Mouse (Mus musculus): ENCODE measurements at regions not wholly inside any gene's neighbourhood (a gene's known extent, or its start where the extent isn't known, plus 50 kb on each side); places are given as distances from the start of the nearest gene placed in this dataset.
A peak's percentile ranks its signal among the peaks of the same experiment; 100 is the strongest.

DNA sequence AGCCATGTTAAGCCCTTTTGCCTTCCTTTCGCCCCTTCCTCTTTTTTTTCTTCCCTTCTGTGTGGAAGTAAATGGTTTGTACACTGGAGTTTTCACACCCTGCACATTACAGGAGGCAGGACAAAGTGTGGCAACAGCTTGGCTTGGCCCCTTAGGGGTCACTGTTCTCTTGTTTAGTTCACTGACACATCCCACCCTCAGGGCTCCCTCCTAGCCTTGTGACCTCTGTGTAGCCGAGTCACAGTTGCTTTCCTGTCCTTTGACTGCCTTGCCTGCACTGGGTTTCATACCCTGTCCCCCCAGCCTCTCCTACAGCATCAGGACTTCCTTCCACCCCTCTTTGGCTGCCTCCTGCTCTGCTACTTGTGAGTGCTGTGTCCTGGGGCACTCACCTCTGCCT, 835.6 kb upstream of the Car8 start:
- Histone ChIP-seq H3K4me1 (0 out of 2 replicates have a peak, but pooled peaks cover 7% of the 10 kb centered on the region), H3K4me3 (no peak overlapping the region), H3K36me3 (no peaks in the 10 kb centered on the region), H3K27ac (replicated peaks) (no peak overlapping the region), H3K9me3 (no peaks in the 10 kb centered on the region), H3K27me3 (no peaks in the 10 kb centered on the region), H3K9ac (replicated peaks) (no peak overlapping the region; the same call in 1 of the 2 replicates), H3K4me2 (replicated peaks) (no peak overlapping the region)
- WGBS = 48% methylated on average over 2 of the region's 2 CpGs
- ATAC-seq (ENCODE audit: low FRiP score, low read depth) = no peak

DNA sequence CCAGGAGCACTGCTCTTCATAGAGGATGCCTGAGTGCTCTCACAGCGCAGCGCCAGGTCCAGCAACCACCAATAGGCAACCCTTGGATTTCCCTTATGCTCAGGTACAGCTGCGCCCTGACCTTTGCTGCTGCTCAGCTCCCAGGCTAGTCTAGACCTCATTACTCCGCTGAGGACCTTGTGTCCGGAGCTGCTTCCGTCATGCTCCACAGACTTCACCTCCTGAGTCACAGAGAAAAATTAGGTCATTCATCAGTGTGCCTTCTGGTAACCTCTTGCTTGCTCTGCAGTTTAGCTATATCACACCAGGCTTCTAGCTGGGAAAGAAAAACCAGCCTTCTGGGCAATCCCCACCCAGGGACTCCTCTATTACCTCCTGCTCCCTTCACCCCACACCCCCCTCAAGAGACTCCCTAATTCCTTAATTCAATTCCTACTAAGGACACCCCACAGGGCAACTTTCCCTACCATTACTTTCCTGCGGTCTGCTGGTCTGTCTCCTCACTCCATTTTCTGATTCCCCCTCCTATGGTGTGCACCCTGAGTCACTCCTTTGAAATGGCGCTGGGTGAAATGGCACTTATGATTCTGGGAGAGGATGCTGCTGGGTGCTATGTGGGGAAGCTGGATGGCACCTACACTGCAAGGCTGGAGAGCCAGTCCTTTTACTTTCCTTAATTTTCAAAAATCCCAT, 835.0 kb upstream of the Car8 start:
- no peak overlapping the region for H3K27ac ChIP-seq (replicated peaks)
- no peak for ATAC-seq (ENCODE audit: low FRiP score, low read depth)

DNA sequence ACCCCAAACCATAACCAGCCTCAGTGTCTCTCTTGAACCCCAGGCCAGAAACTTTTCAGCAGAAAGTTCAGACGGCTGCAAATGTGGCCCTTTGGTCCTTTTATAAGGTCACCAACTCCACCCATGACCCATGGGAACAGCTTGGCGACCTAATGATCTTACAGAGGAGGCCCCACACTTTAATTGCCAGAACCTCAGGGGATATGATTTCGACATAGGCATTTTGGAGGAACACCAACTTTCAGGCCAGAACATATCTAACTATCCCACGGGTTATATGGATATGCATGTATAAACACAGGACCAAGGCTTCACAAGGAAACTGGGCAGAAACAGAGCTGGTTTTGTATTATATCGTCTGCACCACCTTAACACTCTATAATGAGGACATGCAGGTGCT, 833.5 kb upstream of the Car8 start:
- no peak overlapping the region for H3K4me2 ChIP-seq (replicated peaks)
- ATAC-seq (ENCODE audit: low FRiP score, low read depth) = no peak
- H3K36me3 ChIP-seq = no peaks in the 10 kb centered on the region
- no peak overlapping the region for H3K9ac ChIP-seq (replicated peaks)
- no peaks in the 10 kb centered on the region for H3K27me3 ChIP-seq
- 79% methylated on average over 5 of the region's 5 CpGs for WGBS
- H3K4me3 ChIP-seq = no peak overlapping the region
- H3K4me1 ChIP-seq = 0 out of 2 replicates have a peak, but pooled peaks cover 7% of the 10 kb centered on the region
- H3K27ac ChIP-seq (replicated peaks) = no peak overlapping the region
- no peaks in the 10 kb centered on the region for H3K9me3 ChIP-seq

More for the DNA sequence above, 835.0 kb upstream of the Car8 start:
- no peaks in the 10 kb centered on the region for H3K36me3 ChIP-seq
- H3K27me3 ChIP-seq = no peaks in the 10 kb centered on the region
- 0 out of 2 replicates have a peak, but pooled peaks cover 7% of the 10 kb centered on the region for H3K4me1 ChIP-seq
- 55% methylated on average over 8 of the region's 8 CpGs for WGBS
- H3K4me3 ChIP-seq = no peak overlapping the region
- no peak overlapping the region for H3K4me2 ChIP-seq (replicated peaks)
- no peak overlapping the region; the same call in 1 of the 2 replicates for H3K9ac ChIP-seq (replicated peaks)
- H3K9me3 ChIP-seq = no peaks in the 10 kb centered on the region

DNA sequence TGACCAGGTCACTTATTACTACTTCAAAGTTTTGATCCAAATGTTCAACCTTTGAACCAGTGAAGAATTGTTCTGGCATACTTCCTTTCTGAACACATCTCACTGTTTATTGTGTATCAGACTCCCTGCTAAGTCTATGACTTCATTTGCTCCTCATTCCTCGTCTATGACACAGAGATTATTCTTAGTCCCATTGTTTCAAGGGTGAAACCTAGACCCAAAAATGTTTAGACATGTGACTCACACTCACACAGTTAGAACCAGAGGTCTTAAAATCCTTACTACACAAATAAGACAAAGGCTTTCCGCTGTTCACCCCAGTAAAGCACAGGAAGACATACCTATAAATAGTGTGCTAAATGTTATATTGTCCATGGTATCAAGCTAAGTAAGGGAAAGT, 829.0 kb upstream of the Car8 start:
- 74% methylated on average over 2 of the region's 2 CpGs for WGBS
- Histone ChIP-seq H3K36me3 (no peaks in the 10 kb centered on the region), H3K27ac (replicated peaks) (no peak overlapping the region), H3K27me3 (no peaks in the 10 kb centered on the region), H3K9ac (replicated peaks) (no peak overlapping the region), H3K4me1 (0 out of 2 replicates have a peak, but pooled peaks cover 2% of the 10 kb centered on the region), H3K4me3 (no peak overlapping the region), H3K9me3 (no peaks in the 10 kb centered on the region), H3K4me2 (replicated peaks) (no peak overlapping the region)
- ATAC-seq (ENCODE audit: low FRiP score, low read depth) = no peak

DNA sequence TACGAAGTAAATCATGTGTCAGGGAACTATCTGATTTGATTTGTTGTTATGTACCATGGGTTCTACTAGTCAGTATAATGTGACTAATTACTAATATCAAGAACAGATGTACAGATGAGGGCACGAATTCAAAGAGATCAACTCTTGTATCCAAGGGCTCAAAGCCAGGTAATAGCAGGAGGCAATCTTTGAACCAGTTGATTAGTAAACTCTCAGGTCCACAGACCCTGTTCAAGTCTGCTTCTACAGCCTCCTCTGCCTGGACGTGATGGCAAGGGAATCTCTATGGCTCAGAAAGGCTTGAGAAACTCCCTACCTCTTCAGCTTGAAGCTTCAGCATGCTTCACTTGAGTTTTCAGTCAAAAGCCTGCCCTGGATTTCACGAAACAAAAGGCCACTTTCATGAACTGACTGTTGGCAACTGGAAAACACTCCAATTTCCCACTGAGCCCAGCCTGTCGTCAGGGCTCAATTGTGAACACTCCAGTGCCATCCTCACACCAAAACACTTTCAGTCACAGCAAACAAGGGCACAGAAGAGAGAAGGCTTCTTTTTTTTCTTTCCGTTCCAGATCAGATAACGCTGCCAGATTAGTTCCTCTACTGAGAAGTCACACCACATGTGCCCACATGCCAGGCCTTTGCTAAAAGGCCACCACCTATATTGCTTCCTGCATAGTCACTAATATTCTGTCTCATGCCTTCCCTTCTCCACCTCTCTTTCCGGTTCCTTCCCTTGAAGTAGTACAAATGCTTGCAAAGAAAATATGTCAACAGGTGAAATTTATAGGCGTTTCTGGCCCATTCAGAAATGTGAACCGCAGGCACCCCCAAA, 827.4 kb upstream of the Car8 start:
- H3K36me3 ChIP-seq = no peaks in the 10 kb centered on the region
- no peak overlapping the region for H3K27ac ChIP-seq (replicated peaks)
- no peaks in the 10 kb centered on the region for H3K27me3 ChIP-seq
- 77% methylated on average over 10 of the region's 10 CpGs for WGBS
- no peak for ATAC-seq (ENCODE audit: low FRiP score, low read depth)
- no peak overlapping the region for H3K4me3 ChIP-seq
- no peak overlapping the region for H3K9ac ChIP-seq (replicated peaks)
- no peak overlapping the region for H3K4me2 ChIP-seq (replicated peaks)
- H3K9me3 ChIP-seq = no peaks in the 10 kb centered on the region
- 0 out of 2 replicates have a peak, but pooled peaks cover 2% of the 10 kb centered on the region for H3K4me1 ChIP-seq

DNA sequence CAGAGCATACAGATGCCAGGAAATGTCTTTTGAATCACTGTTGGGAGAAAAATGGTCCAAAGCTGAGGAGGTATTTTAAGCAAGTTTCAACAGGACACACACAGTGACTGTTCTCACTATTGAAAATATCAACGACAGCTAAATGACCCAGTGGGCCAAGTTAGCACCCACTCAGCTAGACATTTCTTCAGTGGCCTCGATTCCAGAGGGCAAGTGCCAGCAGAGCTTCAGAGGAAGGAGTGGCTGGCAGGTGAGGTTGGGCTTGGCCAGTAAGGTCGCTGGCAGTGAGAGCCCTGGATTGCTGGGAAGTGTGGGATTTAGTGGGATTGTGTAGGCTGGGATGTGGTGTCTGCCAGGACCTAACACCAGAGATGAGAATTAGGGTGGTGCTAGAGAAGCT, 823.1 kb upstream of the Car8 start:
- Histone ChIP-seq H3K36me3 (no peaks in the 10 kb centered on the region), H3K4me3 (no peak overlapping the region)
- WGBS = 75% methylated on average over 3 of the region's 3 CpGs

DNA sequence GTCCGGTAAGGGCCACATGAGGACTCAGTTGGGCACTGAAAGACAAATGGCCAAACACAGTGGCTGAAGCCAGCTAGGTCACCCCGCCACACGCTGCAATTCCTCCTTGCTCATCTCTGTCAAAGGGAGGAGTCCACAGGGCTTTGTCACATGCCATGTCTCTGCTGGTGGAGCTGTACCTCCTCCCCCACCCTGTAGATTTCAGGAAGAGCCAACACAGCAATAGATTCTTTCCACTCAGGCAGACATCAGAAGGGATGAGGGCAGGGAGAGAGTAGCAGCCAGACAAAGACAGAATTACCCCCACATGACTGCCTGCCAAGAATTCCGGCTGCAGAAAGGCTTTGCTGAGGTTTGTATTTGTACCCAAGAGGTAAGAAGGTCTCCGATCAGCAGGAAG, 821.4 kb upstream of the Car8 start:
- 33% methylated on average over 5 of the region's 5 CpGs for WGBS
- no peak overlapping the region for H3K4me3 ChIP-seq
- peak; percentile 60; the same call in 1 of the 2 replicates for ATAC-seq (ENCODE audit: low FRiP score, low read depth)
- no peaks in the 10 kb centered on the region for H3K36me3 ChIP-seq
- H3K27ac ChIP-seq (replicated peaks) = no peak overlapping the region
- no peak overlapping the region for H3K9ac ChIP-seq (replicated peaks)
- H3K27me3 ChIP-seq = no peaks in the 10 kb centered on the region
- H3K9me3 ChIP-seq = no peaks in the 10 kb centered on the region
- peaks cover 9% of the 10 kb centered on the region for H3K4me1 ChIP-seq
- H3K4me2 ChIP-seq (replicated peaks) = no peak overlapping the region

More for the DNA sequence above, 823.1 kb upstream of the Car8 start:
- Histone ChIP-seq H3K27ac (replicated peaks) (no peak overlapping the region), H3K4me2 (replicated peaks) (no peak overlapping the region), H3K4me1 (peaks cover 12% of the 10 kb centered on the region), H3K27me3 (no peaks in the 10 kb centered on the region), H3K9ac (replicated peaks) (no peak overlapping the region), H3K9me3 (no peaks in the 10 kb centered on the region)
- no peak for ATAC-seq (ENCODE audit: low FRiP score, low read depth)

DNA sequence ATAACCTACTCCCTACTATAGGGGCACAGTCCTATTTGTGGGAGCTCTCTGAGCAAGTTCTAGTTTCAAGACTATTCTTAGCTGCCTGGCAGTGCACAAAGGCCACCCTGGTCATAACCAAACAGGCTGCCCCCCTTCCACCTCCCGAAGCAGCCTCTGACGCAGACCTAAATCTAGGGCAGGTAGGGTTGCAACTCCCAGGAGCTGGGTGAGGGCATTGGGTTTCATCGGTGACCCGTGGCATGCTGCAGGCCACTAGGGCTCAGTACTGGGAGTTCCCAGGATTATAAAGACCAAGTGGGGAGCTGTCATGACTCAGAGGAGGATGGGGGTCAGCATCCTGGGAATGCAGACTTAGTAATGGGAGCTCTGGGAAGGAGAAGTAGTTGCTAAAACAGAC, 818.8 kb upstream of the Car8 start:
- H3K9ac ChIP-seq (replicated peaks) = no peak overlapping the region
- no peaks in the 10 kb centered on the region for H3K36me3 ChIP-seq
- H3K9me3 ChIP-seq = no peaks in the 10 kb centered on the region
- no peak overlapping the region for H3K27ac ChIP-seq (replicated peaks)
- H3K4me3 ChIP-seq = no peak overlapping the region
- H3K4me2 ChIP-seq (replicated peaks) = no peak overlapping the region
- WGBS = 68% methylated on average over 4 of the region's 4 CpGs
- H3K4me1 ChIP-seq = peaks cover 9% of the 10 kb centered on the region
- ATAC-seq (ENCODE audit: low FRiP score, low read depth) = no peak
- H3K27me3 ChIP-seq = no peaks in the 10 kb centered on the region

DNA sequence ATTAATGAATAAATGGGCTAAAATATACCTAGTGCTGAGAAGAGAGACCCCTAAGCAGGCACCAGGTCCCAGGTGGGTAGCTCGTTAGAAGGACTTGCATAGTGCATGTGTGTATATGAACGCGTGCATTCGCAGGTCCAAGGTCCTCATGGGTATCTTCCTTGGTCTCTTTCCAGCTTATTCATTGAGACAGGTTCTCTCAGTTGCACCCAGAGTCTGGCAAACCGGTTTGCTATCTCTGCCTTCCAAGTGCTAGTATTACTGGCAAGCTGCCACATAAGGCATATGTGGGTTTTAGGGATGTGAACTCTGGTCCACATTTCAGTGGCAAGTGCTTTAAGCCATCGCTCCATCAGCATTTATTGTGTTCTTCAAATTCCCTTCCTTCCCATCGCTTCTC, 818.3 kb upstream of the Car8 start:
- ATAC-seq (ENCODE audit: low FRiP score, low read depth) = no peak
- Histone ChIP-seq H3K4me1 (peaks cover 9% of the 10 kb centered on the region), H3K36me3 (no peaks in the 10 kb centered on the region), H3K27ac (replicated peaks) (no peak overlapping the region), H3K4me2 (replicated peaks) (no peak overlapping the region), H3K9me3 (no peaks in the 10 kb centered on the region), H3K4me3 (no peak overlapping the region), H3K27me3 (no peaks in the 10 kb centered on the region), H3K9ac (replicated peaks) (no peak overlapping the region)
- 94% methylated on average over 7 of the region's 7 CpGs for WGBS

DNA sequence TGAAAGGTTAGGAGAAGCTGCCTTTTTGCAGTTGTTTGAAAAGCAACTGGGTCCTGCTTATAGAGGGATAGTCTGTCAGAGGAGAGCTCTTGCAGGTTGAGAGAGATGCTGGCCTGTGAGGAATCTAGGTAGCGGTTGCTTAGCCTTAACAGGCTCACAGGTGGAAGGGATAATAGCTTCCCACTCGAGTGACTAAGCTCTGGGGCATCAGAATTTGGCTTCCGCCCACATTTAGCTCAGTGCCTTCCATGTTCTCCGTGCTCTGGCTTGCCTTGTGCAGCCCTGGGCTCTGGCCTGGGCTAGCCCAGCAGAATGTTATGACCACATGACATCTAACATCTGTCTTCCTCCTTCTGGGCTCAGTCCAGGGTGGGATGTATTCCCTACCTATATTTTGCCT, 817.0 kb upstream of the Car8 start:
- Histone ChIP-seq H3K4me3 (no peak overlapping the region), H3K36me3 (no peaks in the 10 kb centered on the region), H3K9me3 (no peaks in the 10 kb centered on the region), H3K4me1 (peaks cover 9% of the 10 kb centered on the region), H3K9ac (replicated peaks) (no peak overlapping the region), H3K4me2 (replicated peaks) (no peak overlapping the region), H3K27me3 (no peaks in the 10 kb centered on the region), H3K27ac (replicated peaks) (no peak overlapping the region)
- 70% methylated on average over 4 of the region's 4 CpGs for WGBS
- no peak for ATAC-seq (ENCODE audit: low FRiP score, low read depth)

DNA sequence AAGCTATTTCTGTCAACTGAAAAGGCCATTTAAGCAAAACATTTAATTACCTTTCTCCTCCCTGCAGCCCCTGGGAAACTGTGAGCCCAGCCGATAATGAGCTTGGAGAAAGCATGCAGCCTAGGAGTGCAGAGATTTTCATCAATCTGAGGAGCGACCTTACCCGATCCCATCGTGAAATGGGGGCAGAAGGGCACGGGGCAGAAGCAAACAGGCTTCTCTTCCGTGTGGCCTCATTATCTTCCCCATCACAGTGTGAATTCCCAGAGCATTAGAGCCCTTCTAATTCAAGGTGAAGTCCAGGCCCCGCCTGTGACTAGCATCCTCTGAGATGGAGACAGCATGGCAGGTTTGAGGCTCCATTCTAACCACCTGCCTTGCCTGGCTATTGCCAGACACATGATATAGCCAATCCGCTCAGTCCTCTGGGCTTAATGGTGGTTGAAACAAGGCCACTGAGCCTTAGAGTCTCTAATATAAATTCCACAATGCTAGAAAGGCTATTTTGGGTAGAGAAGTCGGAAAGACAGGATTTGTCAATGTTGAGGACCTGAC, 816.5 kb upstream of the Car8 start:
- H3K4me1 ChIP-seq = peaks cover 5% of the 10 kb centered on the region
- no peak overlapping the region for H3K4me3 ChIP-seq
- H3K36me3 ChIP-seq = no peaks in the 10 kb centered on the region
- no peak overlapping the region for H3K4me2 ChIP-seq (replicated peaks)
- WGBS = 66% methylated on average over 9 of the region's 9 CpGs
- H3K9ac ChIP-seq (replicated peaks) = no peak overlapping the region
- ATAC-seq (ENCODE audit: low FRiP score, low read depth) = no peak
- no peaks in the 10 kb centered on the region for H3K9me3 ChIP-seq
- no peak overlapping the region for H3K27ac ChIP-seq (replicated peaks)
- no peaks in the 10 kb centered on the region for H3K27me3 ChIP-seq

DNA sequence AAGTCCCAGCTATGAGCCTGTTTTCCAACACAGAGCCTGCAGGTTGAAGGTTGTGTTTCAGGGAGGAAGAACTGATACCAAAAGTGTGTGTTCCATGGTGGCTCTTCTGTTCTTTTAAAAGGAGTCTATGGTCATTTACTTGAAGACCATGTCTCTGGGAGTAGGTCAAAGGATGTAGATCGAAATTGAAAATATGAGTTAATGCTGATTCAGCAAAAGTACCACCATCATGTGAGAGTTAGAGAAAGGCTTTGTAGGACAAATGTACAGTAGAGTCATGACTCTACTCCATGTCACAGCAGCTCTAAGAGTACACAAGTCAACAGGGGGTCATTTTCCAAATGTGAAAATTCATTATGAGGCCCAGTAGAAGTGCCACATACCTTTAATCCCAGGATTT, 810.0 kb upstream of the Car8 start:
- no peak for ATAC-seq (ENCODE audit: low FRiP score, low read depth)
- H3K36me3 ChIP-seq = no peaks in the 10 kb centered on the region
- H3K4me3 ChIP-seq = no peak overlapping the region
- H3K9ac ChIP-seq (replicated peaks) = no peak overlapping the region
- H3K9me3 ChIP-seq = no peaks in the 10 kb centered on the region
- 95% methylated on average over 1 of the region's 1 CpGs for WGBS
- H3K27ac ChIP-seq (replicated peaks) = no peak overlapping the region
- H3K4me1 ChIP-seq = no peaks in the 10 kb centered on the region
- no peaks in the 10 kb centered on the region for H3K27me3 ChIP-seq
- no peak overlapping the region for H3K4me2 ChIP-seq (replicated peaks)

All from midbrain, embryonic 12.5 days (tissue).